Mouse (Mus musculus): Measurements from ENCODE around the gene Timm9. TPM values are rescaled to one million over a fixed set of nuclear protein-coding genes. Genes with fewer than 3 reads are reported as not detected.

Timm9 gene
- total and polyA plus RNA-seq, 3 experiments, result 68.4 to 147 TPM; not detected in 1

- Histone ChIP-seq H3K36me3 (ENCODE audit: control insufficient read depth in 1 of 2, insufficient read depth in 2 of 2, low read length in 2 of 2) (peaks cover 2 to 7% of the 10 kb centered on the region in 2 experiments), H3K79me2 (ENCODE audit: control insufficient read depth, insufficient read depth, low read length, poor library complexity) (no peaks in the 10 kb centered on the region), H3K9me3 (replicated peaks; ENCODE audit: insufficient read depth, low read length) (no peaks in the 10 kb centered on the region), H3K27ac (ENCODE audit: control insufficient read depth, low read depth, low read length) (no peak overlapping the region), H3K4me1 (ENCODE audit: control insufficient read depth in 1 of 2, insufficient read depth in 2 of 2, low read length in 2 of 2) (peaks cover 0 to 5% of the 10 kb centered on the region in 2 experiments; a peak in 2 of 4 replicates), H3K4me3 (ENCODE audit: control insufficient read depth in 1 of 2, insufficient read depth in 1 of 2, low read depth in 2 of 2, low read length in 2 of 2) (no peak overlapping the region), H3K9ac (ENCODE audit: control insufficient read depth, low read depth, low read length, poor library complexity, severe bottlenecking) (no peak overlapping the region), H3K27me3 (ENCODE audit: control insufficient read depth in 1 of 2, insufficient read depth in 2 of 2, low read length in 2 of 2) (no peaks in the 10 kb centered on the region)
- DNase-seq (ENCODE audit: low read depth, low spot score), result peak; percentile 59
- TF ChIP-seq BHLHE40 (IDR thresholded peaks at IDR 0.05; ENCODE audit: borderline replicate concordance, low read depth, low read length) (no peak; the same call in 1 of the 2 replicates), ZNF384 (IDR thresholded peaks at IDR 0.05; ENCODE audit: low read depth, low read length) (no peak), MYC (IDR thresholded peaks at IDR 0.05; ENCODE audit: low read depth, low read length) (0 out of 2 replicates have a peak, but pooled peaks have one; percentile 25), ETS1 (IDR thresholded peaks at IDR 0.05; ENCODE audit: low read depth, low read length) (0 out of 2 replicates have a peak, but pooled peaks have one; percentile 15), KAT2A (conservative IDR thresholded peaks at IDR 0.05; ENCODE audit: low read depth, low read length) (no peak), SIN3A (IDR thresholded peaks at IDR 0.05; ENCODE audit: low read length) (no peak), E2F4 (IDR thresholded peaks at IDR 0.05; ENCODE audit: borderline replicate concordance, low read depth, low read length) (no peak), GATA1 (IDR thresholded peaks at IDR 0.05; ENCODE audit: low read depth, low read length) (0 out of 2 replicates have a peak, but pooled peaks have one; percentile 14), USF2 (IDR thresholded peaks at IDR 0.05; ENCODE audit: borderline replicate concordance in 1 of 2, insufficient read depth in 1 of 2, low read depth in 1 of 2, low read length in 2 of 2) (no peak), EP300 (IDR thresholded peaks at IDR 0.05; ENCODE audit: low read depth in 1 of 2, low read length in 2 of 2) (peak; percentile 30 to 31; a peak in 3 of 4 replicates), RCOR1 (IDR thresholded peaks at IDR 0.05; ENCODE audit: low read depth, low read length) (no peak)
These were observed 13.7 kb upstream of the Timm9 start for GRCm38 (mm10) chr12:71150167-71150566.

- Histone ChIP-seq H3K9ac (ENCODE audit: control insufficient read depth, low read depth, low read length, poor library complexity, severe bottlenecking) (no peak overlapping the region), H3K27ac (ENCODE audit: control insufficient read depth, low read depth, low read length) (no peak overlapping the region), H3K4me3 (ENCODE audit: control insufficient read depth in 1 of 2, insufficient read depth in 1 of 2, low read depth in 2 of 2, low read length in 2 of 2) (no peak overlapping the region), H3K36me3 (ENCODE audit: control insufficient read depth in 1 of 2, insufficient read depth in 2 of 2, low read length in 2 of 2) (peaks cover 2 to 7% of the 10 kb centered on the region in 2 experiments), H3K27me3 (ENCODE audit: control insufficient read depth in 1 of 2, insufficient read depth in 2 of 2, low read length in 2 of 2) (no peaks in the 10 kb centered on the region), H3K9me3 (replicated peaks; ENCODE audit: insufficient read depth, low read length) (no peaks in the 10 kb centered on the region), H3K4me1 (ENCODE audit: control insufficient read depth in 1 of 2, insufficient read depth in 2 of 2, low read length in 2 of 2) (peaks cover 0 to 5% of the 10 kb centered on the region in 2 experiments; a peak in 2 of 4 replicates), H3K79me2 (ENCODE audit: control insufficient read depth, insufficient read depth, low read length, poor library complexity) (no peaks in the 10 kb centered on the region)
- no peak for DNase-seq (ENCODE audit: low read depth, low spot score)
- TF ChIP-seq TAL1 (IDR thresholded peaks at IDR 0.05; ENCODE audit: low read length) (no peak), KAT2A (conservative IDR thresholded peaks at IDR 0.05; ENCODE audit: low read depth, low read length) (no peak), MYC (IDR thresholded peaks at IDR 0.05; ENCODE audit: low read depth, low read length) (no peak), POLR2AphosphoS2 (IDR thresholded peaks at IDR 0.05; ENCODE audit: low read length) (no peak), EP300 (IDR thresholded peaks at IDR 0.05; ENCODE audit: low read depth in 1 of 2, low read length in 2 of 2) (no peak), ZNF384 (IDR thresholded peaks at IDR 0.05; ENCODE audit: low read depth, low read length) (no peak), POLR2AphosphoS5 (IDR thresholded peaks at IDR 0.05; ENCODE audit: borderline replicate concordance, low read depth, low read length) (no peak), RCOR1 (IDR thresholded peaks at IDR 0.05; ENCODE audit: low read depth, low read length) (no peak), TBP (IDR thresholded peaks at IDR 0.05; ENCODE audit: low read depth, low read length) (no peak), ETS1 (IDR thresholded peaks at IDR 0.05; ENCODE audit: low read depth, low read length) (no peak), SMC3 (IDR thresholded peaks at IDR 0.05; ENCODE audit: low read depth, low read length) (no peak), MEF2A (IDR thresholded peaks at IDR 0.05; ENCODE audit: extremely low read depth, insufficient replicate concordance, low read depth, low read length, poor library complexity, severe bottlenecking) (no peak), UBTF (IDR thresholded peaks at IDR 0.05; ENCODE audit: borderline replicate concordance, insufficient read depth, low read depth, low read length) (no peak), MYB (IDR thresholded peaks at IDR 0.05; ENCODE audit: low read depth, low read length) (no peak), CHD1 (IDR thresholded peaks at IDR 0.05; ENCODE audit: low read depth, low read length) (no peak), GATA1 (IDR thresholded peaks at IDR 0.05; ENCODE audit: low read depth, low read length) (no peak), CHD2 (IDR thresholded peaks at IDR 0.05; ENCODE audit: low read length) (no peak)
These were observed 13.0 kb upstream of the Timm9 start for GRCm38 (mm10) chr12:71149456-71149855.
